Mouse (Mus musculus) ES-E14 (cell line): ENCODE measurements around the gene Cbarp. TPM values are rescaled to one million over a fixed set of nuclear protein-coding genes. Genes with fewer than 3 reads are reported as not detected.

Experiments used
- DNase-seq: peaks from one replicate; pipeline ENCODE4 v3.0.0-alpha.2; 2013; ENCODE audit warnings: low read depth, low spot score
- H3K27ac ChIP-seq: 2 replicates; pipeline ENCODE4 v1.5.1; 2012; ENCODE audit warnings: low read depth, mild to moderate bottlenecking, low read length, moderate library complexity, mixed read lengths; ENCODE audit not compliant: poor library complexity, insufficient read depth, severe bottlenecking
- H3K36me3 ChIP-seq: 2 replicates; pipeline ENCODE4 v1.6.1; 2012; ENCODE audit warnings: mild to moderate bottlenecking, low read length, moderate library complexity, mixed read lengths; ENCODE audit not compliant: control insufficient read depth, poor library complexity, insufficient read depth, severe bottlenecking
- H3K4me1 ChIP-seq, 2 experiments: fragments of 150-350 bp in 1 of 2; sonication (generic) in 1 of 2; 2 replicates each; pipeline ENCODE4 v1.6.1; 2012; ENCODE audit warnings: low read length in 2 of 2, mild to moderate bottlenecking in 1 of 2, mixed read lengths in 1 of 2; ENCODE audit not compliant: control insufficient read depth in 2 of 2, insufficient read depth in 2 of 2, poor library complexity in 1 of 2
- H3K4me3 ChIP-seq, 2 experiments: fragments of 150-350 bp in 1 of 2; sonication (generic) in 1 of 2; 2 replicates each; pipeline ENCODE4 v1.5.1; 2012; ENCODE audit warnings: low read length in 2 of 2, low read depth in 1 of 2, mild to moderate bottlenecking in 1 of 2, mixed read lengths in 1 of 2; ENCODE audit not compliant: insufficient read depth in 1 of 2, poor library complexity in 1 of 2, severe bottlenecking in 1 of 2
- H3K9ac ChIP-seq: 2 replicates; pipeline ENCODE4 v1.6.1; 2012; ENCODE audit warnings: low read depth, mild to moderate bottlenecking, low read length, mixed read lengths; ENCODE audit not compliant: poor library complexity, insufficient read depth, severe bottlenecking
- H3K9me3 ChIP-seq: fragments of 150-350 bp; sonication (generic); 2 replicates; pipeline ENCODE4 v1.6.1; 2012; ENCODE audit warnings: low read depth, mild to moderate bottlenecking, low read length; ENCODE audit not compliant: control insufficient read depth, insufficient read depth
- CHD2 ChIP-seq: IDR thresholded peaks from 2 replicates; pipeline ENCODE4 v1.6.1; 2014; ENCODE audit warnings: mild to moderate bottlenecking, low read depth, low read length, inconsistent platforms
- HCFC1 ChIP-seq: IDR thresholded peaks from 2 replicates; pipeline ENCODE4 v1.6.1; 2012; ENCODE audit warnings: low read length, inconsistent platforms, borderline replicate concordance; ENCODE audit not compliant: insufficient read depth
- MAFK ChIP-seq: IDR thresholded peaks from 2 replicates; pipeline ENCODE4 v1.6.1; 2014; ENCODE audit warnings: mild to moderate bottlenecking, low read depth, low read length, inconsistent platforms; ENCODE audit not compliant: insufficient read depth
- ZC3H11A ChIP-seq: IDR thresholded peaks from 2 replicates; pipeline ENCODE4 v1.6.1; 2012; ENCODE audit warnings: low read depth, mild to moderate bottlenecking, inconsistent platforms, low read length, borderline replicate concordance
- ZNF384 ChIP-seq: IDR thresholded peaks from 2 replicates; pipeline ENCODE4 v1.6.1; 2012; ENCODE audit warnings: low read depth, low read length, inconsistent platforms
- in situ Hi-C, 2 experiments: fragments of 600-800 bp; cut with MboI; formaldehyde crosslinking; loops; one replicate each; pipeline ENCODE4 v1.15.1; 2025; ENCODE audit warnings: low sequenced_read_pairs in 2 of 2, inconsistent platforms in 1 of 2; ENCODE audit not compliant: unreplicated experiment in 2 of 2
- total RNA-seq: library from RNA; depleted of rRNA; stranded (reverse); fragments of 300-350 nt; gene quantifications from 2 replicates; pipeline ENCODE4 v1.2.3, GENCODE M21; 2012

Gene Cbarp
- total RNA-seq, 1 experiment, result 20.9 TPM

DNA sequence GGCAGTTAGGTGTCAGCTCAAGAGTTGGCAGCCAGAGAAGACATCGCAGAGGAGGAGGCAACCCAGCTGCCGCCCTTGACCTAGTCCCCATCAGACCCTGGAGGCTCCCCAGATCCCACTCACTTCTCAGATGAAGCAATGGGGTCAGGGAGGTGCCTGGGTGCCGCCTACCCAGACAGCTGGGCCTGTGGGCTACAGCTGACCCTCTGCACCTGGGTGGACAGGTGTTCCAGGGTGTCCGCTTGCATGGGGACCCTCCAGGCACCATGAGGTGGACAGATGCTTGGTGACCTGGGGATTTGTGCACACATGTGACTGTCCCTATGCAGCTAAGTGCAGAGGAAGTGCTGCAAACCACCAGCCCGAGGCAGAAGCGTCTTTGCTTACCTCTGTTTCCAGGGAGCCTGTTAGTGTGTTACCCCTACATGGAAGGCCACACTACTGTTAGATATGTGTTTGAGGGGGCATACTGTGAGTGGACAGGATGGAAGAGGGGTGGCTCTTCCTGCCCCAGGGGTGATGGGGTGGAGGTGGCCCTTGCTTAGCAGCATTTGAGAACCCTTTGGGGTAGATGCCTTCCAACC is 22.2 kb upstream of the Cbarp start:
- DNase-seq, result no peak
- no peak for TF ChIP-seq ZNF384
- TF ChIP-seq CHD2, result no peak
- no peak for TF ChIP-seq MAFK
- no peak for TF ChIP-seq ZC3H11A
- no peak for TF ChIP-seq HCFC1
- H3K36me3 ChIP-seq, result no peaks in the 10 kb centered on the region
- no peak overlapping the region for H3K4me3 ChIP-seq
- in situ Hi-C loops, result no loop called here
- H3K9ac ChIP-seq, result no peak overlapping the region
- H3K4me1 ChIP-seq, result peaks cover 11 to 41% of the 10 kb centered on the region in 2 experiments
- no peak overlapping the region for H3K27ac ChIP-seq
- H3K9me3 ChIP-seq, result no peaks in the 10 kb centered on the region

DNA sequence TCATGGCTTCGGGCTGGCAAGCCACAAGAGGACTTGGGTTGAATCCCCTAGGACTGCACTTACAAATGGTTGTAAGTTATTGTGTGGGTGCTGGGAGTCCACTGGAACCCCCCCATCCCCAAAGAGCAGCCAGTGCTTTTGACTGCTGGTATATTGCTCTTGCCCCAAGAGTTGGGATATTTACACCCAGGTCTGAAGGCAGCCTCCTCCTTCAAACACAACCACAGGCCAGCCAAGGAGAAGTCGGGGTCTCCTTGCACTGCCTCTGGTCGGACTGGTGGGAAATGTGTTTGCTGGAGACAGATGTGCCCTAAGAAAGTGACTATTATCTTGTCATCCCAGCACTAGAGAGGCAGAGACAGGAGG is 21.6 kb upstream of the Cbarp start:
- no peak overlapping the region for H3K9ac ChIP-seq
- no peak overlapping the region for H3K4me3 ChIP-seq
- peaks cover 11 to 41% of the 10 kb centered on the region in 2 experiments for H3K4me1 ChIP-seq
- TF ChIP-seq ZC3H11A (no peak), HCFC1 (no peak), MAFK (no peak), CHD2 (no peak), ZNF384 (no peak)
- no peaks in the 10 kb centered on the region for H3K9me3 ChIP-seq
- in situ Hi-C loops, result no loop called here
- DNase-seq, result no peak
- H3K27ac ChIP-seq, result no peak overlapping the region; the same call in 1 of the 2 replicates
- no peaks in the 10 kb centered on the region; the same call in 1 of the 2 replicates for H3K36me3 ChIP-seq

DNA sequence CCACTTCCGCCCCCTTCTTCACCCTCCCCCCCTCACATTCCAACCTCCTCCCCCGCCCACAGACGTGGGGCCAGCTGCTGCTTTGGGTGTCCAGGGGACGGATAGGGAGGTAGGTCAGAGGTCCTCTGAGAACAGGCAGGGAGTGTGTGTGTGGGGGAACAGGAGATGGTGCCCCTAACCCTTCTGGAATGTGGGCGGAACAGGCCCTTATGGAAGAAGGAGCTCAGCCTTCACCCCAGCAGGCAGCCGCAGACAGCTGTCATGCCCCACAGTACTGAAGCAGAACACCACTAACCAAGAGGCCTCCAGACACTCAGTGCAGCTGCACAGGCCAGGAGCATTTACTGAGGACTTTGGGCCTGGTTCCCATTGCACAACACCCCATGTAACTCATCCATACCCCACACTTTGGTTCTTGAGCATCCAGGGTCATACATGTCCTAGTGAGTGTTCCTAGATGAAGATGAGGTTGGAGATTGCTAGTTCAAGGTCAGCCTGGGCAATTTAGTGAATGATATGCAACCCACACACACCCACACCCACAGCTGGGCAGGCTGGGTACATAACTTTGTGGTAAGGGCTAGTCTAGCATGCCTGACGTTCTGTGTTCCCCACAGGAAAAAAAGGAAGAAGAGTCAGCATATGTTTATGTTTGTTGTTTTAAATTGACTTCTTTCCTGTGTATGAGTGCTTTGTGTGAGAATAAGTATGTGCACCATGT is 21.0 kb upstream of the Cbarp start:
- Histone ChIP-seq H3K36me3 (peaks cover 5% of the 10 kb centered on the region), H3K9ac (peak overlapping the region; percentile 20; the same call in 1 of the 2 replicates), H3K4me1 (peaks cover 7 to 41% of the 10 kb centered on the region in 2 experiments), H3K4me3 (peak overlapping the region; percentile 17 to 57; a peak in 2 of 4 replicates), H3K27ac (peak overlapping the region; percentile 88), H3K9me3 (no peaks in the 10 kb centered on the region)
- TF ChIP-seq MAFK (no peak), CHD2 (no peak), ZC3H11A (no peak), HCFC1 (no peak)
- in situ Hi-C loops, result no loop called here
- DNase-seq, result no peak

DNA sequence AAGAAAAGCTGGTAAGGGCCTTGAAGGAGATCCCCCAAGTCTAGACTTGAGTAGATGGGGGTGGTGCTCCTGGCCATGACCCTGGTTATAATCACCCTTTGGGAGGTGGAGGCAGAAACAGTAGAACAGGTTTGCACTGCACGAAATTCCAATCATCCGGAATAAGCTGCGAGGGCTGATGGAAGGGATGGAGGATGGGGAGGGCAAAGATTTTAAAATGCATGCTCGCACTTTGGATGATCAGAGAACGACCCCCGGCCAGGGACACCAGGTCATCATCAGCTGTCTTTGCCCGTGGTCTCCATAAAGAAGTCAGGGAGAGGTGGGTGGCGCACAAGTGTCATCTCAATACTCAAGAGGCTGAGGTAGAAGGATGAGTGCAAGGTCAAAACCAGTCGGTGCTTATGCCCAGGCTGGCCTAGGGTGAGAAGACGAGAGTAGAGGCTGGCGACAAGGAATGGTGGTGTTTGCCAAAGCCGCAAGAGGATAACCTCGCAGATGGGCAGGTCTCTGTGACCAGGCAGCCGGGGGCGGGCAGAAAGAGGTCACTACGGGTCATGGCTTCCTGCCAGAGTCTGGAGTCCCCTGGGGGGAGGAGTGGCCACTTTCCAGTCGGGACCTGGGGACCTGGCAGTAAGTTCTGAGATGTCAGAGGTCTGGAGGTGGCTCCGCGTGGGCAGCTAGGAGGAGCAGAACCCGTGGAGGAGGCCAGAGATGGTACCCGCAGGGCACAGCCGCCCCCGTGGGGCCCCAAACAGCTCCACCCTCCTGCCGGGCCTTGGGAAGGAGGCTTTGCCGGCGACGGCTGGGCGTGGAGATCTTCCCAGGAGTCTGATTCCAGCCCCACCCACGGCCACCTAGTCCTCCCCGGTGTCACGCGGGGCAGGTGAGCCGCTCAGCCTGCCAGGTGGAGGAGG is 20.1 kb upstream of the Cbarp start:
- TF ChIP-seq MAFK, result no peak
- TF ChIP-seq ZC3H11A, result no peak
- TF ChIP-seq CHD2, result no peak
- no peak for TF ChIP-seq ZNF384
- TF ChIP-seq HCFC1, result no peak
- Histone ChIP-seq H3K4me3 (peak overlapping the region; percentile 45 to 57), H3K27ac (peak overlapping the region; percentile 88), H3K4me1 (peaks cover 7 to 38% of the 10 kb centered on the region in 2 experiments), H3K9ac (peak overlapping the region; percentile 71), H3K36me3 (peaks cover 15% of the 10 kb centered on the region), H3K9me3 (no peaks in the 10 kb centered on the region)
- no peak for DNase-seq
- in situ Hi-C loops, result no loop called here
